Mouse (Mus musculus): ENCODE data around the gene Aifm1. TPM values are rescaled to one million over a fixed set of nuclear protein-coding genes. Genes with fewer than 3 reads are reported as not detected.

Gene Aifm1
- polyA plus RNA-seq (2012; rRNA removed): 28.1 and 33.5 TPM in 2 replicates

DNA sequence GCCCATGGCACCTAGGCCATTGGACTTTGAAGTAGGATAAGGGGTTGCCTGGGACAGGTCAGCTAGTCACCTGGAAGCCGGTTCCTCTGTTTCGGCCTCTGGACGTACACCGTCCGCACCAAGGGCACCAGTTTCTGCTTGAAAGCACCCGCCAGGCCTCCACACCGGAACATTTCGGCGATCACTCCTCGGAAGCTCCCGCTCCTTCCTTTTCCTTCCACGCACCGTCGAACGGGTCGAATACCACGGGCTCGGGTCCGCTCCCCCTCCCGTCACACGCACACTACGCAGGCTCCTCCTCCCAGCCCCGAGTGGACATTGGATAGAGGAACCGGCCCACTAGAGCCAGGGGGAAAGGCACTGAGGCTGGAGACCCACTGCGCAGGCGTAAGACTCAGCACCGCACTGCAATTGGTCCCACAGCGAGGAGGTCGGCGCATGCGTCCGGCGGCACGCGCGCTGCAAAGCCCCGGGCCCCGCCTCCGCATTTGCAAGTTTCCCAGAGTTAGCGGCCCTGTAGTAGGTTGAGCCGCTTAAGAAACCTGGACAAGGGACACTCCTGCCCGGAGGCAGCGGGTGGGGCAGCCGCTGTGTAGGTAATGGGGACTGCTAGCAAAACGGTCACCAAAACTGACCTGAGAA lies at the start of gene Aifm1:
Aifm1 (minus strand) TSS at position 398 of the 642 bp plus-strand sequence.
- peak; percentile 59 for DNase-seq (ENCODE audit: low spot score)

DNA sequence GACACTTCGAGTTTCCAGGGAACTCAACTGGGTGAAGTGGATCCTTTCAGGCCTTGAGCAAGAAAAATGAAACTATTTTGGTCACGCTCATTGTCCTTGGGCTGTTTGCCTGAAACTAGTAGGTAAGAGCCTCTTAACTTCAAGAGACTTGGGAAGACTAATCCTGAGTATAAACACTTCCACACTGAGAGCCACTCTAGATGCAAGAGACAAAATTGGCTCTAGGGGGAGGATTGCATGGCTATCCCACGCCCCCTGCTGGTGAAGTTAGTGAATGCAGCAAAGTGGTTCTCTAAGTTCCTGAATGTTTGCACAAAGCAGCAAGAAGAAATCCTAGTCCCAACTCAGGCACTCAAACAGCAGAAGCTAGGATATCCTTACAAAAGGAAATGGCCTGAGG lies 18.8 kb upstream of the Aifm1 start:
- DNase-seq (ENCODE audit: low spot score): peak; percentile 36

GRCm38 (mm10) chrX:48526435-48526834 lies 13.1 kb upstream of the Aifm1 start:
- no peak for DNase-seq (ENCODE audit: low spot score)

GRCm38 (mm10) chrX:48525866-48526265 lies 12.5 kb upstream of the Aifm1 start:
- DNase-seq (ENCODE audit: low spot score): no peak

- no peak for DNase-seq (ENCODE audit: low spot score)
Measured at GRCm38 (mm10) chrX:48525332-48525731, 12.0 kb upstream of the Aifm1 start.

- DNase-seq (ENCODE audit: low spot score): no peak
Measured at GRCm38 (mm10) chrX:48523512-48523911, 10.1 kb upstream of the Aifm1 start.

DNA sequence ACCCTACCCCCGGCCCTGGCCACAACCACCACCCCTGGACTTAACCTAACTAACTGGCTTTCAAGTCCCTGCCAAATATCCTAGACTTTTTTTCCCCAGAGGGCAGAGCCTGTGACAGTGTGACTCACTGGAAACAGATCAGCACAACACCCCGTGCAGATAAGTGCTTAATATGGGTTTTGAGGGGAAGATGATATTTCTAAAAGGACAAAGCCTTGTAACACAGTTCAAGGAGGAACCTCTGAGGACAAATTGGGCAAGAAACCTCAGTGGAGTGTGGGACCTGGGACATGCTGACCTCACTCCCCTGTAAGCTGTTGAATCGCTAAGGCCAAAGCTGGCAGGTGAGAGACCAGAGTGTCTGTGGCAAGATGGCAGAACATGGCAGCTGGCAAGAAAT lies 8.3 kb upstream of the Aifm1 start:
- DNase-seq (ENCODE audit: low spot score): no peak

- DNase-seq (ENCODE audit: low spot score): no peak
Measured at GRCm38 (mm10) chrX:48519549-48520085, 6.3 kb upstream of the Aifm1 start.

GRCm38 (mm10) chrX:48518808-48519548 lies 5.6 kb upstream of the Aifm1 start, which contains the start of gene Rab33a:
TSS of gene Rab33a (plus strand) at chrX:48519285.
- DNase-seq (ENCODE audit: low spot score): no peak

GRCm38 (mm10) chrX:48518211-48518807 lies 4.9 kb upstream of the Aifm1 start:
- DNase-seq (ENCODE audit: low spot score): no peak

GRCm38 (mm10) chrX:48513824-48514223 lies 461 bp upstream of the Aifm1 start:
- no peak for DNase-seq (ENCODE audit: low spot score)

DNA sequence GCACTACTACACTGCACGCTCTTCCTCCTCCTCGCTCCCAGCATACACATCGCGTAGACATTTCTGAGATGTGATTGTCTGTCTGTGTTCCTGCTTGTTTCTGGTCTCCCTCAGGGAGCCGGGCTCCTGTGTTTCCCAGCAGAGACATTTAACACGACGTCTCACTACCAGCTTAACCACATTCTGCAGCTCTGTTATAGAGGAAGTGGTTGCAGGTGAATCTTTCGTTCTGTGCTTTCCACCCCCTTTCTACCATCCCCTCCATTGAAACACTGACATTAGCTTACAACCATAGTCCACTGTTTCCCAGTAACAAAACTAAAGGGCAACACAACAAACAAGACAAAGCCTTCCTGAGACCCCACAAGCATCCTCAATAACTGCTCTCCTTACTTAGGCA lies 19.6 kb downstream of the Aifm1 start:
- no peak for DNase-seq (ENCODE audit: low spot score)

DNA sequence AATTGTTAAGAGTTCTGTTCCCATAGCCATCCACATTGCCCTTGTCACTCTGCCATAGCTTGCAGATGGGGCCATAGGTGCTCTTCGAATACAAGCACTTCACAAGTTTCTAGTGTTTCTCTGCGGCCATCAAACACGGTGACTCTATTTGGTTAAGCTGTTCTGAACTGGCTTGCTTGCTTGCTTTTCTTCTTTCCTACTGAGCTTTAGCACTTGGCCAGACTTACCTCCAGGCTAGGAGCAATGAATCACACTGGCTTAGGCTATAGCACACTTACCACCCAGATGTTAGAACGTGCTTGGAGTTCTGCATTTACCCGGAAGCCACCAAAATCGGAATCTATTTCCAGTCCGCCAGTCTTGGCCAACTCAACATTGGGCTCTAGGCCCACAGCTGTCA lies 31.7 kb downstream of the Aifm1 start:
- DNase-seq (ENCODE audit: low spot score): no peak

- DNase-seq (ENCODE audit: low spot score): no peak
Measured at GRCm38 (mm10) chrX:48481095-48481494, 32.3 kb downstream of the Aifm1 start.

- no peak for DNase-seq (ENCODE audit: low spot score)
Measured at GRCm38 (mm10) chrX:48467355-48467946, 45.9 kb downstream of the Aifm1 start.

- no peak for DNase-seq (ENCODE audit: low spot score)
Measured at GRCm38 (mm10) chrX:48466174-48466573, 47.2 kb downstream of the Aifm1 start.

DNA sequence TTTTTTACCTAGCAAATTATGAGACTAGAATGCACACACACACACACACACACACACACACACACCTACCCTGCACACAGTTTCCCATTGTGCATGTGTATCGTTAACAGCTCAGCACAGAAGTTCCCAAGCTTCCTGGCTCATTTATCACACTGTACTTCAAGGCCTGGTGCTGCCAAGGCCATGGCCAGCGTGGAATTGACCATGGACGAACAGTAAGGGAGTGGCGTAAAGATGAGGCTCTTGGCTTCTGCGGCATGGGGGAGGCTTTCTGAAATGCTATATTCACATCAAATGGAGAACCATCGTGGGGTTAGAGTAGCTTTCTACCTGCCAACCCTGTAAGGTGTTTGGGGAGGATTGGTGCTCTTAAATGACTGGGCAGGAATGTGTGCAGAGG lies 48.9 kb downstream of the Aifm1 start:
- no peak for DNase-seq (ENCODE audit: low spot score)

GRCm38 (mm10) chrX:48463636-48464035 lies 49.7 kb downstream of the Aifm1 start:
- DNase-seq (ENCODE audit: low spot score): no peak

DNA sequence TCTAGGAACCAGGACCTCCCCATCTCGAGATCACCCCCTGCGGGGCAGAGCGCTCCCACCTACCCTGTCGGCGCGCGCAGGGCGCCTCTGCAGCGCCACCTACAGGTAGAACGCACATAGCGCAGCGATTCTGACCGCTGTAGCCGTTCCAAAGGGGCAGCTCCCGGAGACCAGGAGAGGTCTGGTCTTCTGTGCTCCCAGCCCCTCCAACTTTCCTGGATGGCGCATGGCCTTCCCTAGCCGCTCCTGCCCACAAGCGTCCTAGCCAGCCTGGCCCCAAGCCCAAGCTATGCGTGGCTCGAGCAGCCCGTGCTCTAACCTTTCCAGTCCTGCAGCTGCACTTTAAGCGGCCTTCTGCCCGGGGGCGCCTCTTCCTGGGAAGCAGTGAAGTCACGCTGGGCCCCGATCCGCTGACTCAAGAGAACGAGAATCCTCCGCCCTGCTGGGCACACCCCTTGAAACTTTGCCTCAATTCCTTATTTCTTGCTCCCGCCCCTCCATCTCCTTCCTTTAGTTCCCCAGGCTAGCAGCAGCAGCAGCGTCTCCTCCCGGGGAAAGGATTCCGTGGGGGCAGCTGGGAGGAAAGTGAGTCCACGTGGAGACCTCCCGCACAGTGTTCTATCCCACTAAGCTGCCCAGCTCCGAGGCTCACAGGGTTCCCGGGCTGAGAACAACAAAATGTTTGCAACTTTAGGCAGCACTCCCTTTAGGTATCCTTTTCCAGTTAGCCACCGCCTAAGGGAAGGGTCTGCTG lies 50.4 kb downstream of the Aifm1 start, which contains the start of gene Elf4:
Elf4 (minus strand) TSS at position 379 of the 754 bp plus-strand sequence.
- no peak for DNase-seq (ENCODE audit: low spot score)

- DNase-seq (ENCODE audit: low spot score): no peak
Measured at GRCm38 (mm10) chrX:48462297-48462696, 51.1 kb downstream of the Aifm1 start.

- DNase-seq (ENCODE audit: low spot score): no peak
Measured at GRCm38 (mm10) chrX:48461006-48461405, 52.4 kb downstream of the Aifm1 start.
